Mouse (Mus musculus) central nervous system, embryonic 11.5 days (tissue): ENCODE results near the gene Exo1. TPM values are rescaled to one million over a fixed set of nuclear protein-coding genes. Genes with fewer than 3 reads are reported as not detected.

ENCODE experiments used
- polyA plus RNA-seq: library from polyadenylated mRNA; depleted of rRNA; stranded (reverse); fragments of >200 nt; gene quantifications from 2 replicates; pipeline ENCODE4 v1.2.3, GENCODE M21; 2012; rRNA removed

The Exo1 gene
- 35.2 and 45.2 TPM in 2 replicates for polyA plus RNA-seq

DNA sequence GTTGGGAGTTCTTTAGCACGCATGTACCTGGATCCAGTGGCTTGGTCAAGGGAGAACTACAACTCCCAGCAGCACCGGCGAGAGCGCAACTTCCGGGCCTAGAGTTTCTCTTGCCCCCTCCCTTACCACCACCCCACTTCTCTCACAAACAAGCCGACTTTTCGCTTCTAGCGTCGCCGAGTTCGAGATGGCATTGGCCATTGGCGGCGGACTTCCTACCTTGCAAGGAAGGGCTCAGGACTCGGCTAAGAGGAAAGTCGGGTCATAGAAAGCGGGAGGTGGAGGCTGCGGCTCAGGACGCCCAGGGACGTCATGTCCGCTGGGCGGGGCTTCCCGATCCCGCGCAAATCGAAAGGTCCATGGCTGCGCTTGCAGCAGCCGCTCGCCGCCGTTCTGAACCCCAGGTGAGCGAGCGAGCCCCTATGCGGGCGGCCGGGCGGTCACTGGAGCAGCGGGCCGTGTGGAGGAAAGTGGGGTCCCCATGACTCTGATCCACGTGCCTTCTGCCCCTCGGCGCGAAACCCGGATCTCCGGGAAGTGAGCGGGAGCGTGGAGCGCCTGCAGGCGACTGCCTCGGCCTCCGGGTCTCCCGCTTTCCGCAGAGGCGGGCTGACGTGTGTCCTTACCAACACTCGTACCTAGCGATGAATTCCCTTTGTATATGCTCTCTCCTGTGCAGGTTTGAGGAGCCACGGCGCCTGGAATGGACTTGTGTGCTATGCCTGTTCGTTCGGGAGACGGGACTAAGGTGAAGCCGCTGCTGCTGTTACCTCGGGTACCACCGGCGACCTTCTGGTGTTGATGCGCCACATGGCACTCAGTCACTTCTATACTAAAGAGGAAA lies at the start of gene Exo1:
Gene Exo1 (plus strand): TSS at position 129 of the 844 bp plus-strand sequence.

GRCm38 (mm10) chr1:175920029-175920428 lies 39.6 kb downstream of the Exo1 start, which contains the start of gene Gm38100:
Gm38100 (plus strand) TSS chr1:175920329.

Other genes with a start within 250 kb of the Exo1 start
- gene Opn3, start 187.8 kb upstream of the Exo1 start, polyA plus RNA-seq: 5.1 and 5.9 TPM in 2 replicates
- gene Chml, start 187.7 kb upstream of the Exo1 start, polyA plus RNA-seq: 6.3 and 8.3 TPM in 2 replicates
- gene Wdr64, start 182.0 kb upstream of the Exo1 start, polyA plus RNA-seq: 0.05 and 0.06 TPM in 2 replicates
- 0.14 and 0.15 TPM in 2 replicates for gene Gm38100, start 39.7 kb downstream of the Exo1 start, polyA plus RNA-seq
- 0.12 and 0.64 TPM in 2 replicates for gene Rbm8a2, start 98.5 kb downstream of the Exo1 start, polyA plus RNA-seq